Comparison of ENCODE assay signal across 12 mouse cellular contexts in the genomic region with DNA sequence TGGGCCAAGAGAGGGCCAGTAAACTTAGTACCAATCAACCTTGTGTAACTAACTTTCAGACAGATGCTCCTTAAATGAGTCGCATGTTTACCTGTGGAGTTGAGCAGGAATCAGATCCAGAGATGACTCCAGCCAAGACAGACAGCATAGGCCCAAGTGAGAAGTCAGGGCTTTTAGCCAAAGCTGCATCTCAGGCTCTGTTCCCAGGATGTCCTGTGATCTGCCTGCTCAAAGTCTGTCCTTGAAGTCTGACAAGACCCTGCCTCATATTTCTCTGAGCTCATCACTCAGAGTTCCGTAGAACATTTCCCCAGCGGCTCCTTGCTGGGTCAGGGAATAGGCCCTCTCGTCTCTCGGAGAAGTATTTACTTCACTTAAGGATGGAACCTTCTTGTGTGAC.
"Had no signal": no experiment of that assay in that cellular context is flagged by ENCODE, and none has a peak within 500 bp of the region (broad histone marks: within the 10 kb centered on the region; RNA-seq: fewer than 3 reads in every experiment).

No protein-coding gene starts in this region.

- H3K9me3 ChIP-seq: limb, embryonic 10.5 days; liver, embryonic 15.5 days; midbrain, embryonic 13.5 days had no signal

- H3K4me2 ChIP-seq: liver, embryonic 11.5 days; liver, embryonic 15.5 days; midbrain, embryonic 13.5 days had no signal

- H3K9ac ChIP-seq: liver, embryonic 15.5 days; midbrain, embryonic 13.5 days had no signal

- H3K4me3 ChIP-seq: left cerebral cortex, adult 2 months; limb, embryonic 10.5 days; liver, embryonic 15.5 days; midbrain, embryonic 13.5 days had no signal

- ATAC-seq: lung, postnatal 0 days; midbrain, embryonic 13.5 days had no signal

- DNase-seq: kidney, postnatal 25 days; lung, adult 2 months; lung, postnatal 36 days; right cerebral cortex, postnatal 14 days; thymus, adult 18-20 months; thymus, postnatal 14 days had no signal

- H3K27me3 ChIP-seq: midbrain, embryonic 13.5 days had no signal

- H3K27ac ChIP-seq: left cerebral cortex, adult 2 months; limb, embryonic 10.5 days; liver, embryonic 15.5 days; midbrain, embryonic 13.5 days had no signal

- H3K36me3 ChIP-seq: limb, embryonic 10.5 days; liver, embryonic 15.5 days; midbrain, embryonic 13.5 days had no signal
